Mouse (Mus musculus): ENCODE results near the gene Nkd2. TPM values are rescaled to one million over a fixed set of nuclear protein-coding genes. Genes with fewer than 3 reads are reported as not detected.

Nkd2 gene
- polyA plus RNA-seq (2015; fragmentation: Nextera tagmentation; extraction: Ambion mirVana), result 7.8 and 8.2 TPM in 2 replicates

GRCm38 (mm10) chr13:73847465-73847836 lies at the start of gene Nkd2:
Nkd2 (minus strand) TSS chr13:73847631.
- H3K9me3 ChIP-seq (ENCODE audit: low read length), result no peaks in the 10 kb centered on the region
- H3K27me3 ChIP-seq (ENCODE audit: insufficient read depth, low read length), result peaks cover 18% of the 10 kb centered on the region
- peak within 1 kb of the TSS; percentile 75 for H3K9ac ChIP-seq (replicated peaks; ENCODE audit: low read length)
- peak within 1 kb of the TSS; percentile 95 for H3K4me2 ChIP-seq (replicated peaks; ENCODE audit: low read depth, low read length)
- under 1% methylated on average over 38 of the region's 38 CpGs for WGBS
- H3K4me3 ChIP-seq (ENCODE audit: low read length), result peak within 1 kb of the TSS; percentile 65
- H3K4me1 ChIP-seq (ENCODE audit: insufficient read depth, low read length), result peaks cover 4% of the 10 kb centered on the region; the same call in 1 of the 2 replicates
- peak; percentile 86 for ATAC-seq (ENCODE audit: low FRiP score, low TSS enrichment)
- no peaks in the 10 kb centered on the region for H3K36me3 ChIP-seq (ENCODE audit: insufficient read depth, low read length)
- no peak within 1 kb of the TSS for H3K27ac ChIP-seq (ENCODE audit: low read length)

GRCm38 (mm10) chr13:73892493-73893178 lies 45.2 kb upstream of the Nkd2 start:
- 47% methylated on average over 6 of the region's 6 CpGs for WGBS
- Histone ChIP-seq H3K9ac (replicated peaks; ENCODE audit: low read length) (no peak overlapping the region), H3K9me3 (ENCODE audit: low read length) (no peaks in the 10 kb centered on the region), H3K27ac (ENCODE audit: low read length) (peak overlapping the region; percentile 73), H3K36me3 (ENCODE audit: insufficient read depth, low read length) (no peaks in the 10 kb centered on the region), H3K4me2 (replicated peaks; ENCODE audit: low read depth, low read length) (no peak overlapping the region), H3K27me3 (ENCODE audit: insufficient read depth, low read length) (no peaks in the 10 kb centered on the region), H3K4me1 (ENCODE audit: insufficient read depth, low read length) (peaks cover under 1% of the 10 kb centered on the region; the same call in 1 of the 2 replicates), H3K4me3 (ENCODE audit: low read length) (no peak overlapping the region)
- ATAC-seq (ENCODE audit: low FRiP score, low TSS enrichment), result peak; percentile 79

GRCm38 (mm10) chr13:73887415-73887874 lies 40.0 kb upstream of the Nkd2 start:
- peak; percentile 72 for ATAC-seq (ENCODE audit: low FRiP score, low TSS enrichment)
- Histone ChIP-seq H3K27ac (ENCODE audit: low read length) (no peak overlapping the region; the same call in 1 of the 2 replicates), H3K4me2 (replicated peaks; ENCODE audit: low read depth, low read length) (no peak overlapping the region)

GRCm38 (mm10) chr13:73886601-73887000 lies 39.2 kb upstream of the Nkd2 start:
- H3K9me3 ChIP-seq (ENCODE audit: low read length), result no peaks in the 10 kb centered on the region
- H3K36me3 ChIP-seq (ENCODE audit: insufficient read depth, low read length), result no peaks in the 10 kb centered on the region
- 51% methylated on average over 5 of the region's 5 CpGs for WGBS
- no peak overlapping the region for H3K4me3 ChIP-seq (ENCODE audit: low read length)
- H3K9ac ChIP-seq (replicated peaks; ENCODE audit: low read length), result no peak overlapping the region
- no peak for ATAC-seq (ENCODE audit: low FRiP score, low TSS enrichment)
- no peaks in the 10 kb centered on the region for H3K27me3 ChIP-seq (ENCODE audit: insufficient read depth, low read length)
- H3K4me2 ChIP-seq (replicated peaks; ENCODE audit: low read depth, low read length), result no peak overlapping the region
- H3K27ac ChIP-seq (ENCODE audit: low read length), result no peak overlapping the region
- H3K4me1 ChIP-seq (ENCODE audit: insufficient read depth, low read length), result no peaks in the 10 kb centered on the region; the same call in 1 of the 2 replicates

More at GRCm38 (mm10) chr13:73887415-73887874, 40.0 kb upstream of the Nkd2 start:
- no peaks in the 10 kb centered on the region for H3K27me3 ChIP-seq (ENCODE audit: insufficient read depth, low read length)
- H3K9ac ChIP-seq (replicated peaks; ENCODE audit: low read length), result no peak overlapping the region
- H3K4me3 ChIP-seq (ENCODE audit: low read length), result no peak overlapping the region
- 63% methylated on average over 4 of the region's 4 CpGs for WGBS
- H3K36me3 ChIP-seq (ENCODE audit: insufficient read depth, low read length), result no peaks in the 10 kb centered on the region
- no peaks in the 10 kb centered on the region for H3K9me3 ChIP-seq (ENCODE audit: low read length)
- H3K4me1 ChIP-seq (ENCODE audit: insufficient read depth, low read length), result no peaks in the 10 kb centered on the region; the same call in 1 of the 2 replicates

GRCm38 (mm10) chr13:73886066-73886465 lies 38.6 kb upstream of the Nkd2 start:
- Histone ChIP-seq H3K27ac (ENCODE audit: low read length) (no peak overlapping the region), H3K36me3 (ENCODE audit: insufficient read depth, low read length) (no peaks in the 10 kb centered on the region), H3K9ac (replicated peaks; ENCODE audit: low read length) (no peak overlapping the region), H3K4me2 (replicated peaks; ENCODE audit: low read depth, low read length) (no peak overlapping the region), H3K4me3 (ENCODE audit: low read length) (no peak overlapping the region), H3K9me3 (ENCODE audit: low read length) (no peaks in the 10 kb centered on the region), H3K4me1 (ENCODE audit: insufficient read depth, low read length) (no peaks in the 10 kb centered on the region; the same call in 1 of the 2 replicates), H3K27me3 (ENCODE audit: insufficient read depth, low read length) (no peaks in the 10 kb centered on the region)
- WGBS, result 81% methylated on average over 4 of the region's 4 CpGs
- ATAC-seq (ENCODE audit: low FRiP score, low TSS enrichment), result no peak

- no peak overlapping the region for H3K4me2 ChIP-seq (replicated peaks; ENCODE audit: low read depth, low read length)
- no peaks in the 10 kb centered on the region for H3K9me3 ChIP-seq (ENCODE audit: low read length)
- 74% methylated on average over 4 of the region's 4 CpGs for WGBS
- no peaks in the 10 kb centered on the region for H3K27me3 ChIP-seq (ENCODE audit: insufficient read depth, low read length)
- no peaks in the 10 kb centered on the region for H3K36me3 ChIP-seq (ENCODE audit: insufficient read depth, low read length)
- no peak overlapping the region for H3K4me3 ChIP-seq (ENCODE audit: low read length)
- no peaks in the 10 kb centered on the region; the same call in 1 of the 2 replicates for H3K4me1 ChIP-seq (ENCODE audit: insufficient read depth, low read length)
- ATAC-seq (ENCODE audit: low FRiP score, low TSS enrichment), result no peak
- no peak overlapping the region for H3K9ac ChIP-seq (replicated peaks; ENCODE audit: low read length)
- H3K27ac ChIP-seq (ENCODE audit: low read length), result no peak overlapping the region
Observed at GRCm38 (mm10) chr13:73885656-73886055, 38.2 kb upstream of the Nkd2 start.

GRCm38 (mm10) chr13:73881347-73881746 lies 33.9 kb upstream of the Nkd2 start:
- 64% methylated on average over 8 of the region's 8 CpGs for WGBS
- Histone ChIP-seq H3K9me3 (ENCODE audit: low read length) (no peaks in the 10 kb centered on the region; the same call in 1 of the 2 replicates), H3K4me2 (replicated peaks; ENCODE audit: low read depth, low read length) (no peak overlapping the region), H3K4me1 (ENCODE audit: insufficient read depth, low read length) (no peaks in the 10 kb centered on the region; the same call in 1 of the 2 replicates), H3K36me3 (ENCODE audit: insufficient read depth, low read length) (no peaks in the 10 kb centered on the region), H3K9ac (replicated peaks; ENCODE audit: low read length) (no peak overlapping the region), H3K27me3 (ENCODE audit: insufficient read depth, low read length) (no peaks in the 10 kb centered on the region), H3K4me3 (ENCODE audit: low read length) (no peak overlapping the region), H3K27ac (ENCODE audit: low read length) (no peak overlapping the region)
- ATAC-seq (ENCODE audit: low FRiP score, low TSS enrichment), result no peak

- 89% methylated on average over 5 of the region's 5 CpGs for WGBS
- no peaks in the 10 kb centered on the region for H3K27me3 ChIP-seq (ENCODE audit: insufficient read depth, low read length)
- no peak overlapping the region for H3K9ac ChIP-seq (replicated peaks; ENCODE audit: low read length)
- H3K4me2 ChIP-seq (replicated peaks; ENCODE audit: low read depth, low read length), result no peak overlapping the region
- no peak overlapping the region for H3K27ac ChIP-seq (ENCODE audit: low read length)
- H3K36me3 ChIP-seq (ENCODE audit: insufficient read depth, low read length), result no peaks in the 10 kb centered on the region
- H3K4me1 ChIP-seq (ENCODE audit: insufficient read depth, low read length), result no peaks in the 10 kb centered on the region
- no peak overlapping the region for H3K4me3 ChIP-seq (ENCODE audit: low read length)
- no peak for ATAC-seq (ENCODE audit: low FRiP score, low TSS enrichment)
- no peaks in the 10 kb centered on the region; the same call in 1 of the 2 replicates for H3K9me3 ChIP-seq (ENCODE audit: low read length)
Observed at GRCm38 (mm10) chr13:73879824-73880223, 32.4 kb upstream of the Nkd2 start.

GRCm38 (mm10) chr13:73872159-73872558 lies 24.7 kb upstream of the Nkd2 start:
- no peaks in the 10 kb centered on the region for H3K4me1 ChIP-seq (ENCODE audit: insufficient read depth, low read length)
- no peaks in the 10 kb centered on the region for H3K36me3 ChIP-seq (ENCODE audit: insufficient read depth, low read length)
- no peak overlapping the region for H3K4me2 ChIP-seq (replicated peaks; ENCODE audit: low read depth, low read length)
- no peak for ATAC-seq (ENCODE audit: low FRiP score, low TSS enrichment)
- H3K4me3 ChIP-seq (ENCODE audit: low read length), result no peak overlapping the region
- H3K27me3 ChIP-seq (ENCODE audit: insufficient read depth, low read length), result no peaks in the 10 kb centered on the region
- H3K9ac ChIP-seq (replicated peaks; ENCODE audit: low read length), result no peak overlapping the region
- H3K27ac ChIP-seq (ENCODE audit: low read length), result no peak overlapping the region
- 85% methylated on average over 2 of the region's 2 CpGs for WGBS
- no peaks in the 10 kb centered on the region for H3K9me3 ChIP-seq (ENCODE audit: low read length)
